Mouse (Mus musculus): ENCODE measurements around the gene Rufy1.
A peak's percentile ranks its signal among the peaks of the same experiment; 100 is the strongest.

- TF ChIP-seq POLR2A (IDR thresholded peaks at IDR 0.05; ENCODE audit: insufficient read length, low read depth) (no peak), USF1 (IDR thresholded peaks at IDR 0.05; ENCODE audit: low read depth) (no peak), E2F4 (IDR thresholded peaks at IDR 0.05; ENCODE audit: insufficient read depth) (no peak), MYOD1 (IDR thresholded peaks at IDR 0.05; ENCODE audit: control insufficient read depth in 1 of 3, insufficient read length in 2 of 3, low read depth in 2 of 3) (peak in 1 of 3 experiments; percentile 42), MAX (IDR thresholded peaks at IDR 0.05; ENCODE audit: low read depth) (no peak), CEBPB (IDR thresholded peaks at IDR 0.05; ENCODE audit: insufficient read depth, poor library complexity, severe bottlenecking) (0 out of 2 replicates have a peak, but pooled peaks have one; percentile 5), MYOG (IDR thresholded peaks at IDR 0.05; ENCODE audit: control insufficient read depth in 1 of 3, insufficient read depth in 1 of 3, insufficient read length in 2 of 3, low read depth in 2 of 3) (no peak)
Measured at GRCm38 (mm10) chr11:50369360-50369911, 61.5 kb downstream of the Rufy1 start.

All from myocyte (in vitro differentiated cells).